Mouse (Mus musculus): ENCODE data around the gene Cacnb3.

The Cacnb3 gene

GRCm38 (mm10) chr15:98692171-98692715, 61.6 kb downstream of the Cacnb3 start:
- in situ Hi-C loops (cut with MboI; ENCODE audit: low pct_unique_long_range_greater_than_20kb in 1 of 2, low sequenced_read_pairs in 2 of 2, unreplicated experiment in 1 of 2) = no loop called here

Measured in mouse embryonic stem cell (cell line).